Mouse (Mus musculus) neural tube, embryonic 11.5 days (tissue): ENCODE results near the gene Jazf1. TPM values are rescaled to one million over a fixed set of nuclear protein-coding genes. Genes with fewer than 3 reads are reported as not detected.

Source experiments
- ATAC-seq: fragments of 200-750 bp; cut with Nextera tagmentation; 2 replicates; pipeline ENCODE4 v1.8.0; 2017; ENCODE audit warnings: moderate number of reproducible peaks, mild to moderate bottlenecking, moderate TSS enrichment, moderate library complexity; ENCODE audit not compliant: insufficient read depth, low FRiP score, low TSS enrichment
- DNase-seq: peaks from one replicate; pipeline ENCODE4 v3.0.0-alpha.2; 2015; ENCODE audit warnings: low spot score
- H3K27ac ChIP-seq: fragments of 300-500 bp; sonication (generic); 2 replicates; pipeline ENCODE4 v1.5.1; 2014; ENCODE audit warnings: low read depth, mild to moderate bottlenecking, low read length
- H3K27me3 ChIP-seq: fragments of 300-500 bp; sonication (generic); 2 replicates; pipeline ENCODE4 v1.6.1; 2014; ENCODE audit warnings: mild to moderate bottlenecking, low read length, mixed read lengths; ENCODE audit not compliant: control insufficient read depth, insufficient read depth
- H3K36me3 ChIP-seq: fragments of 300-500 bp; sonication (generic); 2 replicates; pipeline ENCODE4 v1.6.1; 2014; ENCODE audit warnings: mild to moderate bottlenecking, low read length, moderate library complexity, mixed read lengths; ENCODE audit not compliant: control insufficient read depth, insufficient read depth
- H3K4me1 ChIP-seq: fragments of 300-500 bp; sonication (generic); 2 replicates; pipeline ENCODE4 v1.6.1; 2014; ENCODE audit warnings: low read length, mixed read lengths; ENCODE audit not compliant: control insufficient read depth, insufficient read depth
- H3K4me2 ChIP-seq: fragments of 300-500 bp; sonication (generic); 2 replicates; pipeline ENCODE4 v1.6.1; 2014; ENCODE audit warnings: low read depth, mild to moderate bottlenecking, moderate library complexity
- H3K4me3 ChIP-seq: fragments of 300-500 bp; sonication (generic); 2 replicates; pipeline ENCODE4 v1.5.1; 2014; ENCODE audit warnings: low read depth, low read length
- H3K9ac ChIP-seq: fragments of 300-500 bp; sonication (generic); 2 replicates; pipeline ENCODE4 v1.6.1; 2014; ENCODE audit warnings: mild to moderate bottlenecking, low read length
- H3K9me3 ChIP-seq: fragments of 300-500 bp; sonication (generic); 2 replicates; pipeline ENCODE4 v1.6.1; 2016; ENCODE audit warnings: low read length; ENCODE audit not compliant: control insufficient read depth
- WGBS: fragments of 180-500 bp; shearing (Covaris S2); extraction: QIAGEN DNeasy Blood & Tissue Kit; methylation state at CpG from one replicate; pipeline ENCODE4 v1.1.7; 2014; 5-methylcytosine and 5-hydroxymethylcytosine counted together
- polyA plus RNA-seq: library from polyadenylated mRNA; unstranded; fragments of >200 nt; fragmentation: Nextera tagmentation; extraction: Ambion mirVana; gene quantifications from 2 replicates; pipeline ENCODE4 v1.2.1, GENCODE M21; 2014

Gene Jazf1
- polyA plus RNA-seq, 1 experiment from 2014 or later: 11.0 TPM

DNA sequence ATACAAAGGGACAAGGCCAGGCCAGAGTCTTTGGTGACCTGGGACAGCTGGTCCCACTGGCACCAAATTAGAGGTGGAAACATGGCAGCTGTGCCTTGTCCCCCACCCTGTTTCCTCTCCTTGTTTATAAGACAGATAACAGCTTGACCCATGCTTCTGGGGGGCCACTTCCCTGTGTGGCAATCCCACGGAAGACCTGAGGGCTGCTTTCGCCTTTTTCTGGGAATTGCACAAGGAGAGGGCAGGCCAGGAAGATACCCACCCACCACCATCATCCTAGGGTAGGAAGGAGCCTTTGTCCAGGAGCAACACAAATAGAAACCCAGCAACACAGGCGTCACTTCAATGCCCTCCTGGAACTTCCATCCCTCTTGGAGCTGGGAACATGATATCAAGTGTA lies 276.0 kb downstream of the Jazf1 start:
- DNase-seq (no peak), ATAC-seq (no peak)
- 79% methylated on average over 3 of the region's 3 CpGs for WGBS
- Histone ChIP-seq H3K9ac (no peak overlapping the region), H3K4me3 (no peak overlapping the region), H3K9me3 (no peaks in the 10 kb centered on the region), H3K27ac (no peak overlapping the region), H3K27me3 (no peaks in the 10 kb centered on the region), H3K4me2 (no peak overlapping the region), H3K4me1 (peaks cover 13% of the 10 kb centered on the region; the same call in 1 of the 2 replicates), H3K36me3 (no peaks in the 10 kb centered on the region)

- WGBS: 69% methylated on average over 4 of the region's 4 CpGs
- no peak overlapping the region for H3K27ac ChIP-seq
- no peak overlapping the region for H3K9ac ChIP-seq
- DNase-seq (no peak), ATAC-seq (no peak)
- H3K4me2 ChIP-seq: no peak overlapping the region
- no peaks in the 10 kb centered on the region for H3K27me3 ChIP-seq
- no peaks in the 10 kb centered on the region for H3K9me3 ChIP-seq
- H3K4me3 ChIP-seq: no peak overlapping the region
- H3K36me3 ChIP-seq: no peaks in the 10 kb centered on the region
- peaks cover 8% of the 10 kb centered on the region; the same call in 1 of the 2 replicates for H3K4me1 ChIP-seq
Observed at GRCm38 (mm10) chr6:52790781-52791180, 277.6 kb downstream of the Jazf1 start.

DNA sequence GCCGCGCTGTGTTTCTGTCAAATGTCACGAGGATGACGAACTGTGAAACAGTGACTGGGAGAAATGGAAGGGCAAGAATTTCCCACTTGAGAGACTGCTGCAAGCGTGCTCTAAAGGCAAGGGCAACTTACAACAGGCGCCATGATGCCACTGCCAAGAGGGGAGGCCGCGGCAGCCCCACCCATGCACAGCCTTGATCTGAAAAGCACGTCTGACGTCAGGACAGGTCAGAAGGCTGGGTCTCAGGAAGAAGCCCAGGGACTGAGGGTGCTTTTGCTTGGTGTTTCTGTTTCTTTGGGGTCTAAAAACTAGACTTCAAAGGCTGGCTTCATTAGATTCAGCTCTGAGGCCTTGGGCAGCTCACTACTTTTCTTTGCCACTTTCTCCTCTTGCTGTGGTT lies 278.1 kb downstream of the Jazf1 start:
- H3K4me1 ChIP-seq: peaks cover 4% of the 10 kb centered on the region; the same call in 1 of the 2 replicates
- H3K36me3 ChIP-seq: no peaks in the 10 kb centered on the region
- DNase-seq (no peak), ATAC-seq (no peak)
- no peaks in the 10 kb centered on the region for H3K9me3 ChIP-seq
- H3K27me3 ChIP-seq: no peaks in the 10 kb centered on the region
- 76% methylated on average over 10 of the region's 10 CpGs for WGBS
- H3K4me2 ChIP-seq: no peak overlapping the region
- H3K9ac ChIP-seq: no peak overlapping the region
- no peak overlapping the region for H3K27ac ChIP-seq
- H3K4me3 ChIP-seq: no peak overlapping the region

GRCm38 (mm10) chr6:52779546-52779945 lies 288.9 kb downstream of the Jazf1 start:
- Histone ChIP-seq H3K36me3 (no peaks in the 10 kb centered on the region), H3K4me1 (no peaks in the 10 kb centered on the region), H3K27ac (no peak overlapping the region), H3K27me3 (no peaks in the 10 kb centered on the region), H3K9ac (no peak overlapping the region), H3K4me2 (no peak overlapping the region), H3K9me3 (no peaks in the 10 kb centered on the region), H3K4me3 (no peak overlapping the region)
- ATAC-seq (no peak), DNase-seq (no peak)
- WGBS: 84% methylated on average over 5 of the region's 5 CpGs

DNA sequence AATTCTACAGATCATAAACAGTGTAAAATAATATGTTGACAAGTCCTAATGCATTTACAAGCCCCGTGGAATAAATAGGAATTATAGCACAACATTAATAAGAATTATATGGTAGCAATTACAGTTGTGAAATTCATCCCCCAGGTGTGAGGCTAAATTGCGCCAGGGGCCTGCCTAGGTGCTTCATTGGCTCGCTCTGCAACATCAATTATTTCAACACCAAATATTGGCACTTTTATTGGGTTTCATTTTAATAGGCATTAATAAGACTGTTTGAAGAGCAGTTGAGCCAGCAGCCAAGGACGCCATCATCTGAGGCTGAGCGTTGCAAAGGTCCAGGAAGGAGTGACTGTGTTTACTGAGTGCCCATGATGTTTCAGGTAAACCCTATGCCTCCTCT lies 289.9 kb downstream of the Jazf1 start:
- Histone ChIP-seq H3K4me1 (no peaks in the 10 kb centered on the region), H3K4me2 (no peak overlapping the region), H3K9me3 (no peaks in the 10 kb centered on the region), H3K4me3 (no peak overlapping the region), H3K27ac (no peak overlapping the region), H3K27me3 (no peaks in the 10 kb centered on the region), H3K36me3 (no peaks in the 10 kb centered on the region), H3K9ac (no peak overlapping the region)
- 84% methylated on average over 5 of the region's 5 CpGs for WGBS
- DNase-seq (no peak), ATAC-seq (no peak)

DNA sequence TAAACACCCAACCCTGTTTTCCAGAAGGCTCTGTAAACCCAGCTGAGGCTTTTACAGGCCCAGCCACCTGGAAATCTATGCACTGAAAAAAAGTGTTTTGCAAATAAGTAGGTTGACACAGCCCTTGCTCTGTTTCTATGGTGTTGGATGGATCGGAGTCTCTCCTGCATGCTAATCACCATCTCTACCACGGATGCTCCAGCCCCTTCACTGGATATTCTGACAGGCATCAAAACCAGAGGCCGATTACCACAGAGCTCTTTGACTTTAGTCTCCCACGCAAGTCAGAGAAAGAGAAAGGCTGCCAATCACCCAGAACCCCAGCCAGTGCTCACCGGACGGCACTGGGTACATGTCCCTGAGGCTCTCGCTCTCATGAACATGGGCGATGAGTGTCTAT lies 291.4 kb downstream of the Jazf1 start:
- no peak overlapping the region for H3K9ac ChIP-seq
- ATAC-seq: no peak
- H3K27me3 ChIP-seq: no peaks in the 10 kb centered on the region
- H3K4me1 ChIP-seq: no peaks in the 10 kb centered on the region
- no peak overlapping the region for H3K4me2 ChIP-seq
- H3K36me3 ChIP-seq: no peaks in the 10 kb centered on the region
- no peaks in the 10 kb centered on the region for H3K9me3 ChIP-seq
- no peak for DNase-seq
- no peak overlapping the region for H3K27ac ChIP-seq
- H3K4me3 ChIP-seq: no peak overlapping the region
- WGBS: 91% methylated on average over 8 of the region's 8 CpGs

DNA sequence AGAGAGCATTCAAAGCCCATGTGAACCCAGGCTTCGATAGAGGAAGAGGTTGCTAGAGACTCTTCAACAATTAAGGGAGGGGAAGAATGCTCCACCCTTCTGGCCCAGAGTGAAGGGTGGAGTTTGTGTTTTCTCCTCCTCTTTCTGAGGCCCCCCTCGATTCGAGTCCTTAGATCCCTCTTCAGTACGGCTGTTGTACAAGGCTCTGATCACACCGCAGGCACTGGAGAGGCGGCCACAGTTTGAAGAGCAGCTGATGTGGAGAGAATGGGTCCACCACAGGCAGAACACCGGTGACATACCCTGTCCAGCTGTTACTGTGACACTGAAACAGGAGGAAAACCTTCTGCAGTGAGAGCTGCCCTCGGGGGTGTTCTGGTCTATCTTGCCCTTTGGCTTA lies 292.5 kb downstream of the Jazf1 start:
- H3K36me3 ChIP-seq: no peaks in the 10 kb centered on the region
- H3K4me2 ChIP-seq: no peak overlapping the region
- no peak overlapping the region for H3K4me3 ChIP-seq
- H3K27me3 ChIP-seq: no peaks in the 10 kb centered on the region
- DNase-seq: no peak
- H3K9ac ChIP-seq: no peak overlapping the region
- WGBS: 91% methylated on average over 8 of the region's 8 CpGs
- H3K4me1 ChIP-seq: no peaks in the 10 kb centered on the region
- no peak for ATAC-seq
- no peaks in the 10 kb centered on the region for H3K9me3 ChIP-seq
- H3K27ac ChIP-seq: no peak overlapping the region

GRCm38 (mm10) chr6:52775350-52775749 lies 293.1 kb downstream of the Jazf1 start:
- ATAC-seq (no peak), DNase-seq (no peak)
- no peaks in the 10 kb centered on the region for H3K4me1 ChIP-seq
- H3K4me3 ChIP-seq: no peak overlapping the region
- no peak overlapping the region for H3K9ac ChIP-seq
- 79% methylated on average over 3 of the region's 3 CpGs for WGBS
- no peaks in the 10 kb centered on the region for H3K27me3 ChIP-seq
- H3K9me3 ChIP-seq: no peaks in the 10 kb centered on the region
- H3K27ac ChIP-seq: no peak overlapping the region
- no peaks in the 10 kb centered on the region for H3K36me3 ChIP-seq
- H3K4me2 ChIP-seq: no peak overlapping the region

DNA sequence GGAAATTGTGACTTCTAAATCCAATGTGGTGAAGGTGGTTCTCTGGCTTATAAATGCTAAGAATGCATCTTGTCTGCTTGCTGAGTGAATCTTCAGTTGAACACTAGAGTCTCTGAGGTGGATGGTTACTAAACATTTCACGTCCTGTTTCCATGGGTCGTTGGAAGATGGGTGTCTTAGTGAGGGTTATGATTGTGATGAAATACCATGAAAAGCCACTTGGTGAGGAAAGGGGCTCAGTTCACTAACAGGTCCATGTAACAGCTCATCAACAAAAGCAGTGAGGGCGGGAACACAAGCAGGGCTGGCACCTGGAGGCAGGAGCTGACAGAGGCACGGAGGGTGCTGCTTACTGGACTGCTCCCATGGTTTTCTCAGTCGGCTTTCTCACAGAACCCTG lies 295.3 kb downstream of the Jazf1 start:
- H3K4me2 ChIP-seq: no peak overlapping the region
- no peak for DNase-seq
- 83% methylated on average over 5 of the region's 5 CpGs for WGBS
- H3K27ac ChIP-seq: no peak overlapping the region
- no peak overlapping the region for H3K4me3 ChIP-seq
- no peak overlapping the region for H3K9ac ChIP-seq
- no peaks in the 10 kb centered on the region for H3K27me3 ChIP-seq
- H3K36me3 ChIP-seq: no peaks in the 10 kb centered on the region; the same call in 1 of the 2 replicates
- H3K9me3 ChIP-seq: no peaks in the 10 kb centered on the region
- ATAC-seq: no peak
- H3K4me1 ChIP-seq: no peaks in the 10 kb centered on the region
